Mouse (Mus musculus) hindbrain, embryonic 14.5 days (tissue): ENCODE data around the gene Klf6. TPM values are rescaled to one million over a fixed set of nuclear protein-coding genes. Genes with fewer than 3 reads are reported as not detected.

Source experiments
- ATAC-seq: fragments of 200-750 bp; cut with Nextera tagmentation; 2 replicates; pipeline ENCODE4 v1.8.0; 2017; ENCODE audit warnings: moderate number of reproducible peaks, mild to moderate bottlenecking, moderate TSS enrichment, moderate library complexity; ENCODE audit not compliant: low FRiP score
- DNase-seq: peaks from one replicate; pipeline ENCODE4 v3.0.0-alpha.2; 2015; ENCODE audit warnings: low spot score
- H3K27ac ChIP-seq: fragments of 300-500 bp; sonication (generic); 2 replicates; pipeline ENCODE4 v1.5.1; 2014; ENCODE audit warnings: mild to moderate bottlenecking, moderate library complexity
- H3K27me3 ChIP-seq: fragments of 300-500 bp; sonication (generic); 2 replicates; pipeline ENCODE4 v1.6.1; 2014; ENCODE audit warnings: mild to moderate bottlenecking, low read length, mixed read lengths; ENCODE audit not compliant: control insufficient read depth, insufficient read depth
- H3K36me3 ChIP-seq: fragments of 300-500 bp; sonication (generic); replicated peaks from 2 replicates; pipeline ENCODE4 v1.6.1; 2014; ENCODE audit not compliant: control insufficient read depth, insufficient read depth
- H3K4me1 ChIP-seq: fragments of 300-500 bp; sonication (generic); replicated peaks from 2 replicates; pipeline ENCODE4 v1.6.1; 2014; ENCODE audit warnings: antibody characterized with exemption, low read length, mixed read lengths; ENCODE audit not compliant: control insufficient read depth, insufficient read depth
- H3K4me2 ChIP-seq: fragments of 300-500 bp; sonication (generic); replicated peaks from 2 replicates; pipeline ENCODE4 v1.6.1; 2014; ENCODE audit warnings: mild to moderate bottlenecking, moderate library complexity
- H3K4me3 ChIP-seq: fragments of 300-500 bp; sonication (generic); replicated peaks from 2 replicates; pipeline ENCODE4 v1.5.1; 2014; ENCODE audit warnings: mild to moderate bottlenecking, low read length
- H3K9ac ChIP-seq: fragments of 300-500 bp; sonication (generic); 2 replicates; pipeline ENCODE4 v1.6.1; 2014
- H3K9me3 ChIP-seq: fragments of 300-500 bp; sonication (generic); 2 replicates; pipeline ENCODE4 v1.6.1; 2016; ENCODE audit warnings: low read length; ENCODE audit not compliant: control insufficient read depth
- WGBS: fragments of 180-500 bp; shearing (Covaris S2); extraction: QIAGEN DNeasy Blood & Tissue Kit; methylation state at CpG from one replicate; pipeline ENCODE4 v1.1.7; 2014; 5-methylcytosine and 5-hydroxymethylcytosine counted together
- polyA plus RNA-seq: library from polyadenylated mRNA; unstranded; fragments of >200 nt; fragmentation: Nextera tagmentation; extraction: Ambion mirVana; gene quantifications from 2 replicates; pipeline ENCODE4 v1.2.1, GENCODE M21; 2014

Klf6 gene
- polyA plus RNA-seq, 1 experiment from 2014 or later, result 77.8 TPM

DNA sequence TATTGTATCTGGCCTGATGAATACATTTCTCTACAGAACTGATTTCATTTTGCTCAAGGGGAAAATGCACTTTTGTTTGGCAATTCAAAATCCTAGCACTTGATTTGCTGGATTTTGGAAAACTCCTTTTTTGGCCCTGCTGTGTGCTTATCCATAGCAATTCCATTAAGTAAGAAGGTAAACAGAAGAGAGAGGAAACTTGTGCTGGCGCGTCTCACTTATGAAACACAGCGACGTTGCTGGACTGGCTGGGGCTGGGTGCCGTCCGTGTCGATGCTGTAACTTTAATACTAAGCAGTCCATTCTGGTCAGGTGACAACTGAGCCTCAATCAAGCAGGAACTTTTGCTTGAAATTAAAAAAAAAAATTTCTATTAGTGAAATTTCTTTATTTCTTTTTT is 8.6 kb downstream of the Klf6 start:
- ATAC-seq (no peak), DNase-seq (no peak)
- H3K4me3 ChIP-seq, result no peak overlapping the region
- no peak overlapping the region for H3K9ac ChIP-seq
- H3K27ac ChIP-seq, result no peak overlapping the region
- H3K27me3 ChIP-seq, result no peaks in the 10 kb centered on the region
- peaks cover 45% of the 10 kb centered on the region for H3K36me3 ChIP-seq
- 14% methylated on average over 7 of the region's 7 CpGs for WGBS
- no peaks in the 10 kb centered on the region for H3K9me3 ChIP-seq
- H3K4me1 ChIP-seq, result peaks cover 26% of the 10 kb centered on the region
- no peak overlapping the region for H3K4me2 ChIP-seq

DNA sequence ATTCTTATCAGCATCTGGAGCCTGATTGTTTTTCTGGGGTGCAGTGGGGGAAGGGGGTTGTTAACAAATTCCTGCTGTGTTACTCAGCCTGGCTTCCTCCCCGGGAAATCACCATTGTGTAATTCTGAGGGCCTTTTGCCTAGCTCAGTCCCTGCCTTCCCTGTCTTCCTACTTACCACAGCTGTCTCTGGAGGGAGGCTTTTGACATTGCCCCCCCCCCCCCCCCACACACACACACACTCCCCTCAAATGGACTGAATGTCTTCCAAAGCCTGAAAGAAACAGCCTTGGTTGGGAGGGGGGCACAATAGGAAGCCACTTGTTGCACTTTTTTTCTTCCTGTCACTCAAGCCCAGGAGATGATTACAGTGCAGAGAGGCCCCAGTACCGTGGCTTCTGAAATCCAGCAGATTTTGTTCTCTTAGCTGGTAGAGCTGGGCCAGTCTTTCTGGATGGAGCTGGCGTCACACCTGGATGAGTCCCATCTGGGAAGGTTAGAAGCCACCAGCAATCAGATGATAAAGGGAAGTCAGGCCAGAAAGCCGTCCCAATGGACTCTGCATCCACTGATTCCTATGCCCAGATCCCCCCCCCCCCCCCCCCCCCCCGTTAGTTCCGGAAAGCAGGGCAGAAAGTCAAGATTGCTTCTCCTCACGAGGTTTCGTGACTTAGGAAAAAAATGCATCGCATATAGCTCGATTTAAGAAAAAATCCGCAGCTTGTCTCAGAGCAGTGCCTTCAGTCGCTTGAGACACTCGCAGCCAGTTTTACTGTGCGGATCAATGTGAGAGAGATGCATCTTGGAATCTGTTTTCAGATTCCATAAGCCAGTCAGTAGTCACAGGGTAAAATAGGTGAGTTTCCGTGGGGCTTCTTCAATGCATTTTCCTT is 9.3 kb downstream of the Klf6 start:
- Histone ChIP-seq H3K27me3 (no peaks in the 10 kb centered on the region), H3K4me3 (no peak overlapping the region), H3K4me1 (peaks cover 18% of the 10 kb centered on the region), H3K4me2 (peak overlapping the region; percentile 25; the same call in 1 of the 2 replicates), H3K9me3 (no peaks in the 10 kb centered on the region), H3K36me3 (peaks cover 37% of the 10 kb centered on the region), H3K9ac (no peak overlapping the region), H3K27ac (no peak overlapping the region)
- peak; percentile 36 for DNase-seq
- peak; percentile 74 for ATAC-seq
- WGBS, result 12% methylated on average over 15 of the region's 15 CpGs

GRCm38 (mm10) chr13:5871414-5871813 is 10.1 kb downstream of the Klf6 start:
- ATAC-seq, result no peak
- WGBS, result 74% methylated on average over 7 of the region's 7 CpGs
- Histone ChIP-seq H3K27ac (no peak overlapping the region), H3K36me3 (peaks cover 29% of the 10 kb centered on the region), H3K4me2 (no peak overlapping the region), H3K27me3 (no peaks in the 10 kb centered on the region), H3K9me3 (no peaks in the 10 kb centered on the region), H3K9ac (no peak overlapping the region), H3K4me3 (no peak overlapping the region), H3K4me1 (peaks cover 12% of the 10 kb centered on the region)
- no peak for DNase-seq

- 84% methylated on average over 3 of the region's 3 CpGs for WGBS
Measured at GRCm38 (mm10) chr13:5873681-5874080, 12.4 kb downstream of the Klf6 start.

GRCm38 (mm10) chr13:5875478-5875877 is 14.2 kb downstream of the Klf6 start:
- no peak overlapping the region for H3K4me2 ChIP-seq
- 87% methylated on average over 3 of the region's 3 CpGs for WGBS
- no peak overlapping the region for H3K27ac ChIP-seq
- no peak overlapping the region for H3K9ac ChIP-seq
- no peaks in the 10 kb centered on the region for H3K27me3 ChIP-seq
- H3K4me3 ChIP-seq, result no peak overlapping the region
- no peak for ATAC-seq
- H3K4me1 ChIP-seq, result peaks cover 6% of the 10 kb centered on the region
- DNase-seq, result no peak
- no peaks in the 10 kb centered on the region for H3K36me3 ChIP-seq
- no peaks in the 10 kb centered on the region for H3K9me3 ChIP-seq

More at GRCm38 (mm10) chr13:5873681-5874080, 12.4 kb downstream of the Klf6 start:
- Histone ChIP-seq H3K9ac (no peak overlapping the region), H3K4me1 (peaks cover 11% of the 10 kb centered on the region), H3K9me3 (no peaks in the 10 kb centered on the region), H3K4me2 (no peak overlapping the region), H3K27ac (no peak overlapping the region), H3K36me3 (peaks cover 7% of the 10 kb centered on the region), H3K4me3 (no peak overlapping the region), H3K27me3 (no peaks in the 10 kb centered on the region)
- DNase-seq (no peak), ATAC-seq (no peak)

DNA sequence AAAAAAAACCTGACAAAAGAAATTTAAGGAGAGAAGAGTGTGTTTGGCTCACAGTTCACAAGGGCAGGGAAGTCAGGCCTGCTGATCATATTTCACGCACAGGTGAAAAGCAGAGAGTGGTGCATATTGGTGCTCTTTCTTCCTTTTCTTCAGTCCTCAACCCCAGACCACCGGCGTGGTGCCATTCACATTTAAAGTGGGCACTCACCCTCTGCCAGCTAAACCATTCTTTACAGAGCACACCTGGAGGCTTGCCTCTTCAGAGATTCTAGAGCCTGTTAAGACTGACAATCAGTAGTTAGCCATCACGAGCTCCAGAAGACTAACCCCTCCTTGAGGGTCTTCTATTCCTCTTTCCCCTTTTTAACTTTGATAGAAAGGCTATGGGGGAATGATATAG is 17.5 kb downstream of the Klf6 start:
- WGBS, result 53% methylated on average over 4 of the region's 4 CpGs
- H3K27me3 ChIP-seq, result no peaks in the 10 kb centered on the region
- no peaks in the 10 kb centered on the region for H3K9me3 ChIP-seq
- H3K9ac ChIP-seq, result no peak overlapping the region
- no peak overlapping the region for H3K4me2 ChIP-seq
- DNase-seq (no peak), ATAC-seq (no peak)
- no peak overlapping the region for H3K4me3 ChIP-seq
- no peaks in the 10 kb centered on the region for H3K36me3 ChIP-seq
- H3K4me1 ChIP-seq, result no peaks in the 10 kb centered on the region
- H3K27ac ChIP-seq, result no peak overlapping the region

GRCm38 (mm10) chr13:5886810-5887209 is 25.5 kb downstream of the Klf6 start:
- no peaks in the 10 kb centered on the region for H3K4me1 ChIP-seq
- DNase-seq (no peak), ATAC-seq (no peak)
- WGBS, result 95% methylated on average over 4 of the region's 4 CpGs
- H3K4me2 ChIP-seq, result no peak overlapping the region
- no peak overlapping the region for H3K4me3 ChIP-seq
- H3K27ac ChIP-seq, result no peak overlapping the region
- no peaks in the 10 kb centered on the region for H3K36me3 ChIP-seq
- no peaks in the 10 kb centered on the region for H3K9me3 ChIP-seq
- no peaks in the 10 kb centered on the region for H3K27me3 ChIP-seq
- no peak overlapping the region for H3K9ac ChIP-seq

- ATAC-seq, result no peak
- 86% methylated on average over 5 of the region's 5 CpGs for WGBS
- no peak overlapping the region for H3K9ac ChIP-seq
Measured at GRCm38 (mm10) chr13:5888164-5888563, 26.9 kb downstream of the Klf6 start.

DNA sequence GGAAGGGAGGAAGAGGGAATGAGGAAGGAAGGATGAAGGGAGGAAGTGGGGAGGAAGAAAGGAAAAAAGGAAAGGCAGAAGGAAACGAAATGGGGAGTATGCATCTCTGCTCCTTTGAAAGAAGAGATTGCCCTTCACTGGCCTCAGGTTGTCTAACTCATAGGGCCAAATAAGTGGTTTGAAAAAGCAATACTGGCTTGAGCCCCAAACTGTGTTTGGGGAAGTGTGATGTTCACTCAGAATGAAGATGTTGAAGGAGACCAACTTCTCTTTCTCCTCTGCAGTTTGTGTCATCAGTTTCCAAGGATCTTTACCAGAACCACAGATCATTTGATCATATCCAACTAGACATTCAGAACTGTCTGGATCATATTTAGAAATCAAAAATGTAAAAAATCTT is 27.4 kb downstream of the Klf6 start:
- H3K4me1 ChIP-seq, result no peaks in the 10 kb centered on the region
- no peak for ATAC-seq

More at GRCm38 (mm10) chr13:5888164-5888563, 26.9 kb downstream of the Klf6 start:
- H3K27ac ChIP-seq, result no peak overlapping the region
- H3K9me3 ChIP-seq, result no peaks in the 10 kb centered on the region
- H3K4me2 ChIP-seq, result no peak overlapping the region
- no peaks in the 10 kb centered on the region for H3K4me1 ChIP-seq
- H3K4me3 ChIP-seq, result no peak overlapping the region
- H3K36me3 ChIP-seq, result no peaks in the 10 kb centered on the region
- DNase-seq, result no peak
- no peaks in the 10 kb centered on the region for H3K27me3 ChIP-seq

More for the DNA sequence above, 27.4 kb downstream of the Klf6 start:
- Histone ChIP-seq H3K27ac (no peak overlapping the region), H3K9me3 (no peaks in the 10 kb centered on the region), H3K9ac (no peak overlapping the region), H3K4me3 (no peak overlapping the region), H3K4me2 (no peak overlapping the region), H3K27me3 (no peaks in the 10 kb centered on the region), H3K36me3 (no peaks in the 10 kb centered on the region)
- 71% methylated on average over 1 of the region's 1 CpGs for WGBS
- DNase-seq, result no peak
